Mouse (Mus musculus): ENCODE results near the gene Ehbp1. TPM values are rescaled to one million over a fixed set of nuclear protein-coding genes. Genes with fewer than 3 reads are reported as not detected.

Gene Ehbp1
- total and polyA plus RNA-seq, 3 experiments, result 2.5 to 4.0 (median 3.1) TPM

GRCm38 (mm10) chr11:21973597-21973996, 368.5 kb downstream of the Ehbp1 start:
- H3K4me3 ChIP-seq (replicated peaks in 1 of 3; ENCODE audit: low read depth in 2 of 3, low read length in 2 of 3, poor library complexity in 1 of 3), result no peak overlapping the region
- no peaks in the 10 kb centered on the region for H3K27me3 ChIP-seq (replicated peaks)
- DNase-seq (ENCODE audit: extremely low read depth), result no peak
- no peaks in the 10 kb centered on the region for H3K9me3 ChIP-seq (replicated peaks; ENCODE audit: low read length)
- no peaks in the 10 kb centered on the region for H3K36me3 ChIP-seq (replicated peaks in 1 of 2; ENCODE audit: control insufficient read depth in 1 of 2, insufficient read depth in 1 of 2, low read length in 1 of 2)
- H3K27ac ChIP-seq (ENCODE audit: insufficient read depth, low read depth), result no peak overlapping the region
- H3K4me1 ChIP-seq (ENCODE audit: control insufficient read depth in 1 of 2, insufficient read depth in 2 of 2), result peaks cover 2 to 18% of the 10 kb centered on the region in 2 experiments; a peak in 3 of 4 replicates
- peak overlapping the region; percentile 77 for H3K4me2 ChIP-seq (ENCODE audit: insufficient read depth, low read depth, poor library complexity, severe bottlenecking)
- no peaks in the 10 kb centered on the region for H3K79me2 ChIP-seq (replicated peaks; ENCODE audit: control insufficient read depth, extremely low read depth, insufficient read depth, poor library complexity, severe bottlenecking)
- TF ChIP-seq USF2 (conservative IDR thresholded peaks at IDR 0.05; ENCODE audit: low read depth, low read length), result no peak
- no peak for TF ChIP-seq RCOR1 (conservative IDR thresholded peaks at IDR 0.05; ENCODE audit: low read depth, low read length)
- no peak for TF ChIP-seq MAX (IDR thresholded peaks at IDR 0.05; ENCODE audit: low read length)
- TF ChIP-seq GABPA (IDR thresholded peaks at IDR 0.05; ENCODE audit: insufficient replicate concordance, low read depth, low read length), result no peak
- TF ChIP-seq CTCF (conservative IDR thresholded peaks at IDR 0.05 in 1 of 2, IDR thresholded peaks at IDR 0.05 in 1 of 2; ENCODE audit: low read depth in 2 of 2, low read length in 2 of 2), result no peak
- peak; percentile 7; the same call in 1 of the 2 replicates for TF ChIP-seq ZNF384 (IDR thresholded peaks at IDR 0.05; ENCODE audit: low read depth, low read length)
- 0 out of 2 replicates have a peak, but pooled peaks have one; percentile 70 for TF ChIP-seq CHD1 (IDR thresholded peaks at IDR 0.05; ENCODE audit: low read depth, low read length)
- TF ChIP-seq ETS1 (conservative IDR thresholded peaks at IDR 0.05; ENCODE audit: low read depth, low read length), result no peak
- TF ChIP-seq TCF12 (IDR thresholded peaks at IDR 0.05; ENCODE audit: low read depth, low read length), result no peak
- TF ChIP-seq USF1 (IDR thresholded peaks at IDR 0.05; ENCODE audit: low read depth, low read length), result no peak
- TF ChIP-seq PAX5 (IDR thresholded peaks at IDR 0.05; ENCODE audit: low read length), result no peak
- in situ Hi-C loops (cut with MboI; ENCODE audit: low pct_ligation_motif_present, low pct_unique_long_range_greater_than_20kb, low sequenced_read_pairs) (no loop called here), dilution Hi-C loops (cut with MboI; ENCODE audit: extremely low pct_ligation_motif_present, extremely low pct_unique_long_range_greater_than_20kb, low sequenced_read_pairs) (no loop called here)
- H3K9ac ChIP-seq (ENCODE audit: insufficient read depth, low read depth), result peak overlapping the region; percentile 50; the same call in 1 of the 2 replicates

GRCm38 (mm10) chr11:21968922-21969321, 373.2 kb downstream of the Ehbp1 start:
- in situ Hi-C loops (cut with MboI; ENCODE audit: low pct_ligation_motif_present, low pct_unique_long_range_greater_than_20kb, low sequenced_read_pairs), result no loop called here
- dilution Hi-C loops (cut with MboI; ENCODE audit: extremely low pct_ligation_motif_present, extremely low pct_unique_long_range_greater_than_20kb, low sequenced_read_pairs), result no loop called here
- peak; percentile 55 for DNase-seq (ENCODE audit: extremely low read depth)
- TF ChIP-seq MAZ (IDR thresholded peaks at IDR 0.05; ENCODE audit: low read depth, low read length) (no peak), MYC (IDR thresholded peaks at IDR 0.05; ENCODE audit: low read depth, low read length) (peak; percentile 43; the same call in 1 of the 2 replicates), TCF12 (IDR thresholded peaks at IDR 0.05; ENCODE audit: low read depth, low read length) (peak; percentile 80), UBTF (IDR thresholded peaks at IDR 0.05; ENCODE audit: low read depth, low read length) (no peak), RCOR1 (conservative IDR thresholded peaks at IDR 0.05; ENCODE audit: low read depth, low read length) (peak; percentile 92), SIN3A (IDR thresholded peaks at IDR 0.05; ENCODE audit: low read length) (no peak), MAX (IDR thresholded peaks at IDR 0.05; ENCODE audit: low read length) (no peak), ZC3H11A (IDR thresholded peaks at IDR 0.05; ENCODE audit: low read depth, low read length) (no peak), TBP (conservative IDR thresholded peaks at IDR 0.05; ENCODE audit: low read depth, low read length) (no peak), MAFK (IDR thresholded peaks at IDR 0.05; ENCODE audit: insufficient replicate concordance, low read length) (no peak), NRF1 (IDR thresholded peaks at IDR 0.05; ENCODE audit: low read depth, low read length) (no peak), RAD21 (IDR thresholded peaks at IDR 0.05; ENCODE audit: low read depth, low read length) (no peak), CHD1 (IDR thresholded peaks at IDR 0.05; ENCODE audit: low read depth, low read length) (no peak), CHD2 (IDR thresholded peaks at IDR 0.05; ENCODE audit: low read length) (peak; percentile 49; the same call in 1 of the 2 replicates), GABPA (IDR thresholded peaks at IDR 0.05; ENCODE audit: insufficient replicate concordance, low read depth, low read length) (no peak), NELFE (IDR thresholded peaks at IDR 0.05; ENCODE audit: low read depth, low read length) (no peak), IRF4 (IDR thresholded peaks at IDR 0.05; ENCODE audit: low read depth, low read length) (peak; percentile 98), ZNF384 (IDR thresholded peaks at IDR 0.05; ENCODE audit: low read depth, low read length) (no peak), POLR2AphosphoS2 (IDR thresholded peaks at IDR 0.05; ENCODE audit: low read depth, low read length) (no peak), JUND (conservative IDR thresholded peaks at IDR 0.05; ENCODE audit: low read depth, low read length) (peak; percentile 92), USF1 (IDR thresholded peaks at IDR 0.05; ENCODE audit: low read depth, low read length) (no peak), BHLHE40 (IDR thresholded peaks at IDR 0.05; ENCODE audit: low read depth, low read length) (peak; percentile 24; the same call in 1 of the 2 replicates), ZMIZ1 (IDR thresholded peaks at IDR 0.05; ENCODE audit: low read depth, low read length) (no peak), KAT2A (IDR thresholded peaks at IDR 0.05; ENCODE audit: insufficient replicate concordance, low read length) (no peak), ZKSCAN1 (IDR thresholded peaks at IDR 0.05; ENCODE audit: borderline replicate concordance, low read depth, low read length) (no peak), ELF1 (IDR thresholded peaks at IDR 0.05; ENCODE audit: low read depth, low read length) (no peak), JUN (IDR thresholded peaks at IDR 0.05; ENCODE audit: insufficient read depth, low read depth, low read length) (peak; percentile 79)

More at GRCm38 (mm10) chr11:21968922-21969321, 373.2 kb downstream of the Ehbp1 start:
- Histone ChIP-seq H3K9ac (ENCODE audit: insufficient read depth, low read depth) (no peak overlapping the region), H3K4me1 (ENCODE audit: control insufficient read depth in 1 of 2, insufficient read depth in 2 of 2) (peaks cover 2 to 15% of the 10 kb centered on the region in 2 experiments; a peak in 3 of 4 replicates), H3K4me2 (ENCODE audit: insufficient read depth, low read depth, poor library complexity, severe bottlenecking) (no peak overlapping the region), H3K27me3 (replicated peaks) (no peaks in the 10 kb centered on the region), H3K79me2 (replicated peaks; ENCODE audit: control insufficient read depth, extremely low read depth, insufficient read depth, poor library complexity, severe bottlenecking) (no peaks in the 10 kb centered on the region), H3K4me3 (replicated peaks in 1 of 3; ENCODE audit: low read depth in 2 of 3, low read length in 2 of 3, poor library complexity in 1 of 3) (no peak overlapping the region), H3K36me3 (replicated peaks in 1 of 2; ENCODE audit: control insufficient read depth in 1 of 2, insufficient read depth in 1 of 2, low read length in 1 of 2) (no peaks in the 10 kb centered on the region), H3K27ac (ENCODE audit: insufficient read depth, low read depth) (no peak overlapping the region), H3K9me3 (replicated peaks; ENCODE audit: low read length) (no peaks in the 10 kb centered on the region)

Measured in CH12.LX (cell line).